Mouse (Mus musculus) lung, postnatal 0 days (tissue): ENCODE measurements at regions not wholly inside any gene's neighbourhood (a gene's known extent, or its start where the extent isn't known, plus 50 kb on each side); places are given as distances from the start of the nearest gene placed in this dataset.

ENCODE experiments used
- CTCF ChIP-seq: IDR thresholded peaks from 2 replicates; pipeline ENCODE4 v1.5.1; 2016; ENCODE audit warnings: antibody characterized with exemption, mild to moderate bottlenecking
- EP300 ChIP-seq: IDR thresholded peaks from 2 replicates; pipeline ENCODE4 v1.6.1; 2016; ENCODE audit warnings: antibody characterized with exemption, mild to moderate bottlenecking, control low read depth

DNA sequence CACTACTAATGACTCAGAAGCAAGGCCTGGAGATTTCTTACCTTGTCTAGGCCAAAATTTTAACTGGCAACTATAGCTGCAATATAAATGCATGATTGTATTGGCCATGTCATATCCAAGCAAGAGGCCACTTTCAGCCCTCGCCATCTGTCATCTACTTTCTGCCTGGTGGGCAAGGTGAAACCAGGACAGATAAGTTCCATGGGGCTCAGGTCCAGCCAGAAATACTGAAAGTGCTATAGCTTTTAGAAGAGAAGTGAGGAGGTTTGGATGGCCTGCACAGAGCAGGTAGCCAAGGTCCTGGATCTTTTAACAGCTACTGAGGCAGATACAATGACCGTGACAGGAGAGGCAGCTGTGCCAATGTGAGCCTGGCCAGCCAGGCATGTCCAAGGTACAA lies 715.5 kb upstream of the Dppa4 start:
- TF ChIP-seq CTCF (no peak), EP300 (no peak)
